Mouse (Mus musculus) stomach, postnatal 0 days (tissue): ENCODE measurements around the gene Heatr9.

ENCODE experiments used
- CTCF ChIP-seq: IDR thresholded peaks from 2 replicates; pipeline ENCODE4 v1.5.1; 2016; ENCODE audit warnings: antibody characterized with exemption, low read depth, mild to moderate bottlenecking, moderate library complexity
- EP300 ChIP-seq: optimal IDR thresholded peaks from 2 replicates; pipeline ENCODE3; 2016; ENCODE audit warnings: antibody characterized with exemption

DNA sequence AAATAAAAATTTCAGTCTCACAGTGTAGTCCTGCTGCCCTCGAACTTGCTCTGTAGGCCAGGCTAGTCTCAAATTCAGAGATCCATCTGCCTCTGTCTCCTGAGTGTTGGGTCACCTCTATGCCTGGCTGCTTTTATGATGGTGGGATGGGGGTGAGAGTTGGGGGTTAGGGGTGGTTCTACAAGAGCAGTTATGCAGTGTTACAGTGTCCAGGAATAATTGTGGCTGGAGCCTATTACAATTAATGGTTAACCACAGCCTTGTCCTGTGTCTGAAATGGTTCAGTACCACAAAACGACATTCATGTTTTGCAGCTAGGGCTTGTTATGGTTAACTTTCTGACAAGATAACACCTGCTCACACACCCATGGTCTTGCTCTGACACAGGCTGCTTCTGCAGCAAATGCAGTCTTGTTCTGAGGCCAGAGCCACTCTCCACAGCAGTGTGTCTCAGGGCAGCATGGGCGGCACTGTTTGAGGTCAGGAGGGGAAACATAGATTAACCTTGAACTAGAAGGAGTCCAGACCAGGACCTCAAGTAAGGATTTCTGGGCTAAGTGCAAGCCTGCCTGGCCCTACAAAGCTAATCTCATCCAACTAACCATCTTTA lies 16.8 kb upstream of the Heatr9 start:
- TF ChIP-seq CTCF (no peak), EP300 (no peak)
